Mouse (Mus musculus): Measurements from ENCODE around the gene Olfr1188. TPM values are rescaled to one million over a fixed set of nuclear protein-coding genes. Genes with fewer than 3 reads are reported as not detected.

The Olfr1188 gene
- not detected for polyA plus RNA-seq (2012; fragmentation: generic; extraction: Trizol)

GRCm38 (mm10) chr2:88556635-88557034 is at the start of gene Olfr1188:
Gene Olfr1188 (plus strand): TSS chr2:88556935.

DNA sequence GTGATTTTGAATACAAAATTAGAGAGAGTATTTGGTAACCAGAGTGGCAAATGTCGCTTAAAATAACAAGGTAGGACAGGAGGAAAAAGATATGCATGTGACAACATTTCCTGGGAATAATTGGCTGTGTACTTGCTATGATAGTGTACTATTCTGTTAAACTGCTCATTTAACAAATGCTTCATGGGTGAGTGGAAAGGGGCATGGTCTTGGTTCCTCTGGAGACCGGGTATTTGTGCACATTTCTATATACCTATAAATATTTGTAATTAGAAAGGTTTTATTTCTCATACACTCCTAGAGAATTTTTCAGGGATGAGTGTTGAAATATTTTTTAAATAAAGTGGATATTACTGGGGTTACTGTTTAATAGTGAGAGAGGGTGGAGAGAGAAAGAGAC is 38.5 kb upstream of the Olfr1188 start, which contains the start of gene Olfr1186:
Olfr1186 (plus strand) TSS at position 301 of the 400 bp plus-strand sequence.

DNA sequence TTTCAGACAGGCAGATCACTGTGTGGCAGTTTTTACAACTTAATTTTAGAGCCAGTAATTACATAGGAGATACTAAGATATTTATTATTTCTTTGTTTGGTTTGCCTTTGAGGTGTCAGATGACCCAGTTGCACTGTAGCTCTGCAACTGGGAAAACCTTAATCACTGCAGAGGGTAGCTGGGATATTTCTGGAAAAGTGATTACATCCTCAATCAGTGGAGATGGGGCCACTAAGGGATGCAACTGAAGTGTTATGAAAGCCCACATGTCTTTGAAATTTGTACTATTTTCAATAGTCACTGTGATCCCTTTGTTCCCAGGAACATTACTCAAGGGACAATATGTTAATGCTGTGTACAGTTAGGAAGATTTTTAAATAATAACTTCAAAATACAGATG is 29.4 kb downstream of the Olfr1188 start, which contains the start of gene Olfr1189:
Olfr1189 (plus strand) TSS at position 301 of the 400 bp plus-strand sequence.

Other genes with a start within 250 kb of the Olfr1188 start
- not detected for gene Olfr1174-ps, start 241.8 kb upstream of the Olfr1188 start, polyA plus RNA-seq (2012; fragmentation: generic; extraction: Trizol)
- gene Olfr1175-ps, start 229.7 kb upstream of the Olfr1188 start, polyA plus RNA-seq (2012; fragmentation: generic; extraction: Trizol) = not detected
- gene Olfr1176, start 220.2 kb upstream of the Olfr1188 start, polyA plus RNA-seq (2012; fragmentation: generic; extraction: Trizol) = not detected
- gene Olfr1177-ps, start 210.4 kb upstream of the Olfr1188 start, polyA plus RNA-seq (2012; fragmentation: generic; extraction: Trizol) = not detected
- not detected for gene Olfr1178, start 169.9 kb upstream of the Olfr1188 start, polyA plus RNA-seq (2012; fragmentation: generic; extraction: Trizol)
- not detected for gene Olfr1179, start 150.5 kb upstream of the Olfr1188 start, polyA plus RNA-seq (2012; fragmentation: generic; extraction: Trizol)
- not detected for gene Olfr1180, start 137.8 kb upstream of the Olfr1188 start, polyA plus RNA-seq (2012; fragmentation: generic; extraction: Trizol)
- gene Olfr1181, start 130.8 kb upstream of the Olfr1188 start, polyA plus RNA-seq (2012; fragmentation: generic; extraction: Trizol) = not detected
- gene Gm13757, start 107.8 kb upstream of the Olfr1188 start, polyA plus RNA-seq (2012; fragmentation: generic; extraction: Trizol) = not detected
- not detected for gene Olfr1183, start 102.1 kb upstream of the Olfr1188 start, polyA plus RNA-seq (2012; fragmentation: generic; extraction: Trizol)
- not detected for gene Olfr1184, start 73.3 kb upstream of the Olfr1188 start, polyA plus RNA-seq (2012; fragmentation: generic; extraction: Trizol)
- not detected for gene Olfr1185-ps1, start 63.6 kb upstream of the Olfr1188 start, polyA plus RNA-seq (2012; fragmentation: generic; extraction: Trizol)
- gene Olfr1186, start 38.4 kb upstream of the Olfr1188 start, polyA plus RNA-seq (2012; fragmentation: generic; extraction: Trizol) = not detected
- not detected for gene Olfr1189, start 29.5 kb downstream of the Olfr1188 start, polyA plus RNA-seq (2012; fragmentation: generic; extraction: Trizol)
- not detected for gene Olfr1191-ps1, start 83.6 kb downstream of the Olfr1188 start, polyA plus RNA-seq (2012; fragmentation: generic; extraction: Trizol)
- gene Olfr1192-ps1, start 91.6 kb downstream of the Olfr1188 start, polyA plus RNA-seq (2012; fragmentation: generic; extraction: Trizol) = not detected
- not detected for gene Olfr1193, start 118.7 kb downstream of the Olfr1188 start, polyA plus RNA-seq (2012; fragmentation: generic; extraction: Trizol)
- gene Olfr1195, start 132.3 kb downstream of the Olfr1188 start, polyA plus RNA-seq (2012; fragmentation: generic; extraction: Trizol) = not detected
- not detected for gene Olfr1196, start 147.7 kb downstream of the Olfr1188 start, polyA plus RNA-seq (2012; fragmentation: generic; extraction: Trizol)
- not detected for gene Olfr1197, start 175.4 kb downstream of the Olfr1188 start, polyA plus RNA-seq (2012; fragmentation: generic; extraction: Trizol)
- gene Olfr1198, start 194.4 kb downstream of the Olfr1188 start, polyA plus RNA-seq (2012; fragmentation: generic; extraction: Trizol) = not detected
- gene Olfr1199, start 203.5 kb downstream of the Olfr1188 start, polyA plus RNA-seq (2012; fragmentation: generic; extraction: Trizol) = not detected
- gene Olfr1200, start 213.6 kb downstream of the Olfr1188 start, polyA plus RNA-seq (2012; fragmentation: generic; extraction: Trizol) = not detected
- not detected for gene Olfr1201, start 236.1 kb downstream of the Olfr1188 start, polyA plus RNA-seq (2012; fragmentation: generic; extraction: Trizol)

All from C3H10T1/2 (cell line).